Comparison of ENCODE assay signal across 8 mouse cellular contexts in genomic region chr5:148550821-148551763, GRCm38 (mm10). TPM values are rescaled to one million over a fixed set of nuclear protein-coding genes. Genes with fewer than 3 reads are reported as not detected.
DNase-seq lines count a peak whose midpoint lies in the region; ATAC-seq and TF ChIP-seq lines count a peak whose summit lies in the region.

No protein-coding gene starts in this region.

- ATAC-seq in forebrain, embryonic 16.5 days: no peak
- no peak for ATAC-seq in hindbrain, postnatal 0 days
- ATAC-seq in liver, embryonic 11.5 days (replicated peaks; ENCODE audit: low FRiP score): no peak

- H3K27me3 ChIP-seq in forebrain, embryonic 16.5 days (replicated peaks; ENCODE audit: control insufficient read depth, insufficient read depth, low read length): no peaks in the 10 kb centered on the region
- no peaks in the 10 kb centered on the region for H3K27me3 ChIP-seq in hindbrain, postnatal 0 days (ENCODE audit: insufficient read depth, low read length)
- peaks cover 3% of the 10 kb centered on the region; the same call in 1 of the 2 replicates for H3K27me3 ChIP-seq in liver, embryonic 11.5 days (replicated peaks; ENCODE audit: control insufficient read depth, insufficient read depth, low read length)

- H3K4me2 ChIP-seq in forebrain, embryonic 16.5 days (ENCODE audit: low read length): peak overlapping the region; percentile 68
- peak overlapping the region; percentile 89 for H3K4me2 ChIP-seq in hindbrain, postnatal 0 days (ENCODE audit: low read depth, low read length)
- H3K4me2 ChIP-seq in liver, embryonic 11.5 days: peak overlapping the region; percentile 98

- peak overlapping the region; percentile 96 for H3K4me3 ChIP-seq in brown adipose tissue, adult 24 weeks (ENCODE audit: insufficient read depth, low read depth, low read length)
- H3K4me3 ChIP-seq in forebrain, embryonic 16.5 days (replicated peaks; ENCODE audit: low read length): peak overlapping the region; percentile 77
- peak overlapping the region; percentile 65 for H3K4me3 ChIP-seq in hindbrain, postnatal 0 days (ENCODE audit: low read length)
- H3K4me3 ChIP-seq in liver, embryonic 11.5 days (ENCODE audit: low read depth, low read length): peak overlapping the region; percentile 84

- peak; percentile 18 for DNase-seq in ovary, postnatal 10 days (ENCODE audit: low spot score)
- DNase-seq in ovary, adult 18-20 months (ENCODE audit: low spot score): no peak
- peak; percentile 56 for DNase-seq in hindbrain, postnatal 0 days (ENCODE audit: low spot score)
- DNase-seq in liver, embryonic 11.5 days (ENCODE audit: low spot score): no peak
- peak; percentile 58 for DNase-seq in naive thymus-derived CD4-positive, alpha-beta T cell, adult 2 months (ENCODE audit: low read depth)
- peak; percentile 51 for DNase-seq in thymus, postnatal 14 days

- WGBS in forebrain, embryonic 16.5 days: under 1% methylated on average over 28 of the region's 28 CpGs
- under 1% methylated on average over 28 of the region's 28 CpGs for WGBS in hindbrain, postnatal 0 days
- 1% methylated on average over 28 of the region's 28 CpGs for WGBS in liver, embryonic 11.5 days

- peak overlapping the region; percentile 78 for H3K9ac ChIP-seq in forebrain, embryonic 16.5 days (replicated peaks; ENCODE audit: low read depth, low read length)
- peak overlapping the region; percentile 71 for H3K9ac ChIP-seq in hindbrain, postnatal 0 days (replicated peaks; ENCODE audit: low read length)
- H3K9ac ChIP-seq in liver, embryonic 11.5 days (ENCODE audit: low read depth, low read length): peak overlapping the region; percentile 86

- TF ChIP-seq CTCF in hindbrain, postnatal 0 days (IDR thresholded peaks at IDR 0.05; ENCODE audit: low read depth): no peak

- no peaks in the 10 kb centered on the region for H3K36me3 ChIP-seq in forebrain, embryonic 16.5 days (ENCODE audit: control insufficient read depth, insufficient read depth)
- H3K36me3 ChIP-seq in hindbrain, postnatal 0 days (ENCODE audit: insufficient read depth, low read length): no peaks in the 10 kb centered on the region
- no peaks in the 10 kb centered on the region for H3K36me3 ChIP-seq in liver, embryonic 11.5 days (ENCODE audit: control insufficient read depth, insufficient read depth, low read length)

- H3K9me3 ChIP-seq in forebrain, embryonic 16.5 days (ENCODE audit: control insufficient read depth, low read length): no peaks in the 10 kb centered on the region
- no peaks in the 10 kb centered on the region for H3K9me3 ChIP-seq in hindbrain, postnatal 0 days (ENCODE audit: low read length)
- no peaks in the 10 kb centered on the region for H3K9me3 ChIP-seq in liver, embryonic 11.5 days (ENCODE audit: control insufficient read depth, low read length)

- peak overlapping the region; percentile 87 for H3K27ac ChIP-seq in brown adipose tissue, adult 24 weeks (replicated peaks; ENCODE audit: low read depth, low read length)
- H3K27ac ChIP-seq in forebrain, embryonic 16.5 days (ENCODE audit: low read length): peak overlapping the region; percentile 97; the same call in 1 of the 2 replicates
- peak overlapping the region; percentile 96 for H3K27ac ChIP-seq in hindbrain, postnatal 0 days
- no peak overlapping the region; the same call in 1 of the 2 replicates for H3K27ac ChIP-seq in liver, embryonic 11.5 days (ENCODE audit: low read depth, low read length)

- peaks cover 21% of the 10 kb centered on the region for H3K4me1 ChIP-seq in brown adipose tissue, adult 24 weeks (ENCODE audit: control insufficient read depth, insufficient read depth, insufficient read length, low read length)
- peaks cover 36% of the 10 kb centered on the region for H3K4me1 ChIP-seq in forebrain, embryonic 16.5 days (replicated peaks; ENCODE audit: control insufficient read depth, insufficient read depth, low read length)
- H3K4me1 ChIP-seq in hindbrain, postnatal 0 days (ENCODE audit: insufficient read depth, low read length): peaks cover 16% of the 10 kb centered on the region
- H3K4me1 ChIP-seq in liver, embryonic 11.5 days (replicated peaks; ENCODE audit: control insufficient read depth, insufficient read depth, low read length): peaks cover 53% of the 10 kb centered on the region

RNA-seq across cellular contexts. Expression of gene Ubl3, which starts 1.5 kb away (rescaled TPM):
- polyA plus RNA-seq in brown adipose tissue, adult 24 weeks (2012; ENCODE audit: insufficient read depth, insufficient read length, missing spikeins): 101 and 104 TPM in 2 replicates
- 75.7 and 84.2 TPM in 2 replicates for polyA plus RNA-seq in forebrain, embryonic 16.5 days (2015; fragmentation: Nextera tagmentation; extraction: Ambion mirVana)
- 155 and 157 TPM in 2 replicates for total RNA-seq in hindbrain, postnatal 0 days (2014; rRNA removed)
- 108 and 115 TPM in 2 replicates for polyA plus RNA-seq in hindbrain, postnatal 0 days (2015; fragmentation: Nextera tagmentation; extraction: Ambion mirVana)
- 40.1 and 43.1 TPM in 2 replicates for polyA plus RNA-seq in liver, embryonic 11.5 days (2014; fragmentation: Nextera tagmentation; extraction: Ambion mirVana)

Comparison
In these comparisons a context has a peak if more than half of its experiments do, and no peak if none do; other contexts are left out.
1. DNase-seq: peak in ovary, postnatal 10 days (single experiment), hindbrain, postnatal 0 days (single experiment), naive thymus-derived CD4-positive, alpha-beta T cell, adult 2 months (single experiment) and thymus, postnatal 14 days (single experiment); none in ovary, adult 18-20 months (single experiment) and liver, embryonic 11.5 days (single experiment).
2. Peak in every context shown above with its lines, with median percentiles within 50 percentile points of each other: H3K4me3 ChIP-seq, H3K4me2 ChIP-seq and H3K9ac ChIP-seq.